Mouse (Mus musculus) midbrain, embryonic 10.5 days (tissue): Measurements from ENCODE around the gene Ndn. TPM values are rescaled to one million over a fixed set of nuclear protein-coding genes. Genes with fewer than 3 reads are reported as not detected.

Source experiments
- DNase-seq: peaks from one replicate; pipeline ENCODE4 v3.0.0-alpha.2; 2017; ENCODE audit warnings: low spot score
- H3K27ac ChIP-seq: fragments of 300-500 bp; sonication (generic); replicated peaks from 2 replicates; pipeline ENCODE4 v1.5.1; 2016; ENCODE audit warnings: mild to moderate bottlenecking
- H3K27me3 ChIP-seq: fragments of 300-500 bp; sonication (generic); 2 replicates; pipeline ENCODE4 v1.6.1; 2016; ENCODE audit warnings: low read depth, mild to moderate bottlenecking; ENCODE audit not compliant: poor library complexity, severe bottlenecking
- H3K36me3 ChIP-seq: fragments of 300-500 bp; sonication (generic); 2 replicates; pipeline ENCODE4 v1.6.1; 2016; ENCODE audit warnings: mild to moderate bottlenecking, moderate library complexity
- H3K4me1 ChIP-seq: fragments of 300-500 bp; sonication (generic); 2 replicates; pipeline ENCODE4 v1.6.1; 2016
- H3K4me3 ChIP-seq: fragments of 300-500 bp; sonication (generic); 2 replicates; pipeline ENCODE4 v1.5.1; 2016; ENCODE audit warnings: mild to moderate bottlenecking, moderate library complexity
- H3K9me3 ChIP-seq: fragments of 300-500 bp; sonication (generic); replicated peaks from 2 replicates; pipeline ENCODE4 v1.6.1; 2016; ENCODE audit warnings: mild to moderate bottlenecking
- WGBS: fragments of 180-500 bp; shearing (Covaris S2); methylation state at CpG from one replicate; pipeline ENCODE4 v1.1.7; 2016; 5-methylcytosine and 5-hydroxymethylcytosine counted together
- polyA plus RNA-seq: library from polyadenylated mRNA; unstranded; fragments of >200 nt; fragmentation: Nextera tagmentation; extraction: Ambion mirVana; gene quantifications from 2 replicates; pipeline ENCODE4 v1.2.1, GENCODE M21; 2016

Ndn gene
- polyA plus RNA-seq, 1 experiment from 2014 or later = 114 TPM

GRCm38 (mm10) chr7:62377313-62377712 lies 30.9 kb downstream of the Ndn start:
- 36% methylated on average over 14 of the region's 14 CpGs for WGBS
- Histone ChIP-seq H3K4me3 (peak overlapping the region; percentile 62), H3K36me3 (peaks cover 8% of the 10 kb centered on the region; the same call in 1 of the 2 replicates), H3K27ac (peak overlapping the region; percentile 80), H3K4me1 (peaks cover 26% of the 10 kb centered on the region), H3K9me3 (peaks cover 56% of the 10 kb centered on the region), H3K27me3 (no peaks in the 10 kb centered on the region)
- no peak for DNase-seq

- 98% methylated on average over 9 of the region's 9 CpGs for WGBS
- peaks cover 26% of the 10 kb centered on the region for H3K4me1 ChIP-seq
- no peaks in the 10 kb centered on the region for H3K27me3 ChIP-seq
- peaks cover 61% of the 10 kb centered on the region for H3K9me3 ChIP-seq
- H3K27ac ChIP-seq = no peak overlapping the region
- DNase-seq = no peak
- peaks cover 8% of the 10 kb centered on the region; the same call in 1 of the 2 replicates for H3K36me3 ChIP-seq
- H3K4me3 ChIP-seq = peak overlapping the region; percentile 62
Observed at GRCm38 (mm10) chr7:62378529-62378928, 32.2 kb downstream of the Ndn start.

GRCm38 (mm10) chr7:62382391-62382790 lies 36.0 kb downstream of the Ndn start:
- Histone ChIP-seq H3K4me3 (no peak overlapping the region), H3K36me3 (peaks cover 8% of the 10 kb centered on the region; the same call in 1 of the 2 replicates), H3K27ac (no peak overlapping the region), H3K9me3 (peaks cover 55% of the 10 kb centered on the region), H3K4me1 (peaks cover 15% of the 10 kb centered on the region), H3K27me3 (no peaks in the 10 kb centered on the region)
- peak; percentile 42 for DNase-seq
- 13% methylated on average over 2 of the region's 2 CpGs for WGBS

- H3K4me3 ChIP-seq = no peak overlapping the region
- no peaks in the 10 kb centered on the region for H3K36me3 ChIP-seq
- peaks cover 32% of the 10 kb centered on the region for H3K4me1 ChIP-seq
- DNase-seq = no peak
- H3K9me3 ChIP-seq = peaks cover 8% of the 10 kb centered on the region; the same call in 1 of the 2 replicates
- 48% methylated on average over 4 of the region's 4 CpGs for WGBS
- no peak overlapping the region for H3K27ac ChIP-seq
- H3K27me3 ChIP-seq = no peaks in the 10 kb centered on the region
Observed at GRCm38 (mm10) chr7:62388291-62388690, 41.9 kb downstream of the Ndn start.

- Histone ChIP-seq H3K9me3 (peaks cover 16% of the 10 kb centered on the region), H3K4me3 (no peak overlapping the region), H3K27ac (peak overlapping the region; percentile 64), H3K4me1 (peaks cover 32% of the 10 kb centered on the region), H3K27me3 (no peaks in the 10 kb centered on the region), H3K36me3 (no peaks in the 10 kb centered on the region)
- no peak for DNase-seq
- 42% methylated on average over 1 of the region's 1 CpGs for WGBS
Observed at GRCm38 (mm10) chr7:62392202-62392601, 45.8 kb downstream of the Ndn start.

Other genes starting within 250 kb of the Ndn start
- 8.6 and 14.0 TPM in 2 replicates for gene Magel2, start 30.4 kb downstream of the Ndn start, polyA plus RNA-seq
- gene Mkrn3, start 73.6 kb downstream of the Ndn start, polyA plus RNA-seq = 18.4 and 21.2 TPM in 2 replicates
- 105 and 117 TPM in 2 replicates for gene Peg12, start 117.9 kb downstream of the Ndn start, polyA plus RNA-seq